ENCODE assay signal across 22 mouse cellular contexts in the genomic region with DNA sequence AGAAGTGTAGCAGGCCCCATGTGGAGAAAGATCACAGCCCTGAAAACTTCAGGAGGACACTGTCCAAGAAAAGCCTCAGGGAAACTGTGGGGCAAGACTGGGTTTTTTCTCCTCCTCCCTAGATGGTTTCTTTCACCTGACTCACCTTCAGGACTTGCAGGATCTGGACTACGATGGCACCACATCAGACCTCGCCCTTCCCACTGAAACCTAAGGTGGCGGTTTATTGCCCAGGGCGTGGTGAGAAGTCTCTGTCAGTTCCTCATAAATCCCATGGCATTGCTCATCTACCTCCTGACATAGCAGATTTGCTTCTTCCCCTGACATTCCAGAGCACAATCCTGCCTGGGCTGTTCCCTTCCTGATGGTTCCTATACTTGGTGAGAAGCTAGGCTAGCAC.
DNase-seq lines count a peak whose midpoint lies in the region; ATAC-seq and TF ChIP-seq lines count a peak whose summit lies in the region.
"Had no signal": no experiment of that assay in that cellular context is flagged by ENCODE, and none has a peak within 500 bp of the region (broad histone marks: within the 10 kb centered on the region; RNA-seq: fewer than 3 reads in every experiment).

No protein-coding gene starts in this region.

- TF ChIP-seq CTCF in gastrocnemius, adult 2 months (IDR thresholded peaks at IDR 0.05) = no peak

- H3K9ac ChIP-seq in intestine, embryonic 15.5 days = no peak overlapping the region
- no peak overlapping the region for H3K9ac ChIP-seq in forebrain, embryonic 15.5 days (replicated peaks)
- H3K9ac ChIP-seq: embryonic facial prominence, embryonic 12.5 days; embryonic facial prominence, embryonic 15.5 days; heart, embryonic 13.5 days; hindbrain, embryonic 14.5 days had no signal

- no peak for DNase-seq in gastrocnemius, adult 2 months
- no peak for DNase-seq in gastrocnemius, postnatal 4 days (ENCODE audit: low spot score in 2 of 2)
- DNase-seq in 3T3-L1 (ENCODE audit: low read depth, low spot score) = peak; percentile 24
- DNase-seq in large intestine, adult 2 months (ENCODE audit: low read depth, low spot score) = peak; percentile 43
- no peak for DNase-seq in ovary, postnatal 36 days (ENCODE audit: low spot score)
- DNase-seq: cerebellum, adult 18-20 months; cerebellum, adult 9-10 months; cerebellum, postnatal 14 days; gastrocnemius, postnatal 14 days; heart, postnatal 4 days had no signal

- H3K36me3 ChIP-seq in intestine, embryonic 15.5 days = no peaks in the 10 kb centered on the region
- no peaks in the 10 kb centered on the region for H3K36me3 ChIP-seq in forebrain, embryonic 15.5 days
- H3K36me3 ChIP-seq: embryonic facial prominence, embryonic 12.5 days; embryonic facial prominence, embryonic 15.5 days; heart, embryonic 10.5 days; heart, embryonic 13.5 days had no signal

- peak; percentile 87 for ATAC-seq in intestine, embryonic 15.5 days
- ATAC-seq in forebrain, embryonic 15.5 days (replicated peaks) = no peak
- ATAC-seq: activated CD4-positive, CD25-positive, alpha-beta regulatory T cell, adult 4 months; forebrain, embryonic 14.5 days; hindbrain, postnatal 0 days; inflammation-experienced regulatory T-cells, adult 6 months had no signal

- H3K4me1 ChIP-seq in intestine, embryonic 15.5 days (replicated peaks) = no peaks in the 10 kb centered on the region
- no peaks in the 10 kb centered on the region for H3K4me1 ChIP-seq in forebrain, embryonic 15.5 days
- H3K4me1 ChIP-seq: embryonic facial prominence, embryonic 12.5 days; embryonic facial prominence, embryonic 15.5 days had no signal

- no peak overlapping the region for H3K4me2 ChIP-seq in intestine, embryonic 15.5 days (replicated peaks)
- no peak overlapping the region for H3K4me2 ChIP-seq in forebrain, embryonic 15.5 days (replicated peaks)
- H3K4me2 ChIP-seq: embryonic facial prominence, embryonic 12.5 days; embryonic facial prominence, embryonic 15.5 days; heart, embryonic 13.5 days; hindbrain, embryonic 14.5 days had no signal

- H3K27ac ChIP-seq in gastrocnemius, adult 2 months = peak overlapping the region; percentile 70
- no peak overlapping the region for H3K27ac ChIP-seq in intestine, embryonic 15.5 days
- no peak overlapping the region for H3K27ac ChIP-seq in forebrain, embryonic 15.5 days (replicated peaks)
- H3K27ac ChIP-seq: embryonic facial prominence, embryonic 12.5 days; embryonic facial prominence, embryonic 15.5 days; heart, adult 2 months; heart, embryonic 10.5 days; heart, embryonic 13.5 days; hindbrain, embryonic 14.5 days; hindbrain, postnatal 0 days had no signal

- H3K9me3 ChIP-seq in intestine, embryonic 15.5 days = no peaks in the 10 kb centered on the region
- no peaks in the 10 kb centered on the region for H3K9me3 ChIP-seq in forebrain, embryonic 15.5 days
- H3K9me3 ChIP-seq: embryonic facial prominence, embryonic 12.5 days; embryonic facial prominence, embryonic 15.5 days; heart, embryonic 10.5 days; heart, embryonic 13.5 days had no signal

- intact Hi-C loops in gastrocnemius, adult 2 months (cut with DNase I) = no loop called here

- no peaks in the 10 kb centered on the region for H3K27me3 ChIP-seq in intestine, embryonic 15.5 days (replicated peaks)
- H3K27me3 ChIP-seq in forebrain, embryonic 15.5 days = no peaks in the 10 kb centered on the region
- H3K27me3 ChIP-seq: embryonic facial prominence, embryonic 12.5 days; embryonic facial prominence, embryonic 15.5 days; heart, embryonic 13.5 days had no signal

- no peak overlapping the region for H3K4me3 ChIP-seq in gastrocnemius, adult 2 months
- no peak overlapping the region for H3K4me3 ChIP-seq in intestine, embryonic 15.5 days (replicated peaks)
- H3K4me3 ChIP-seq in forebrain, embryonic 15.5 days = no peak overlapping the region
- H3K4me3 ChIP-seq: embryonic facial prominence, embryonic 12.5 days; embryonic facial prominence, embryonic 15.5 days; heart, adult 2 months; heart, embryonic 10.5 days; heart, embryonic 13.5 days had no signal

- 52% methylated on average over 4 of the region's 4 CpGs for WGBS in intestine, embryonic 15.5 days
- WGBS in large intestine, adult 2 months = 31% methylated on average over 4 of the region's 4 CpGs
- WGBS in forebrain, embryonic 15.5 days = 95% methylated on average over 4 of the region's 4 CpGs

Comparison
In these comparisons a context has a peak if more than half of its experiments do, and no peak if none do; other contexts are left out.
1. DNase-seq: peak in 3T3-L1 (single experiment) and large intestine, adult 2 months (single experiment); none in gastrocnemius, adult 2 months (single experiment), gastrocnemius, postnatal 4 days (0 of 2) and ovary, postnatal 36 days (single experiment).